Mouse (Mus musculus) spleen, adult 2 months (tissue): ENCODE results near the gene Tssc4.

ENCODE experiments used
- CTCF ChIP-seq: fragments of 200-500 bp; IDR thresholded peaks from 2 replicates; pipeline ENCODE4 v1.5.1; 2011; ENCODE audit warnings: mild to moderate bottlenecking, inconsistent platforms; ENCODE audit not compliant: insufficient read depth, insufficient read length, insufficient replicate concordance; ENCODE audit errors: extremely low read depth
- POLR2A ChIP-seq: fragments of 200-500 bp; IDR thresholded peaks from 2 replicates; pipeline ENCODE4 v1.6.1; 2011; ENCODE audit warnings: low read depth, low read length, inconsistent platforms

- TF ChIP-seq POLR2A, result no peak
- TF ChIP-seq CTCF, result no peak
Measured at GRCm38 (mm10) chr7:143055499-143056186, 13.4 kb upstream of the Tssc4 start.
